Mouse (Mus musculus): ENCODE results near the gene Agap2. TPM values are rescaled to one million over a fixed set of nuclear protein-coding genes. Genes with fewer than 3 reads are reported as not detected.

Gene Agap2
- polyA plus RNA-seq, 1 experiment from 2014 or later: 4.0 TPM

DNA sequence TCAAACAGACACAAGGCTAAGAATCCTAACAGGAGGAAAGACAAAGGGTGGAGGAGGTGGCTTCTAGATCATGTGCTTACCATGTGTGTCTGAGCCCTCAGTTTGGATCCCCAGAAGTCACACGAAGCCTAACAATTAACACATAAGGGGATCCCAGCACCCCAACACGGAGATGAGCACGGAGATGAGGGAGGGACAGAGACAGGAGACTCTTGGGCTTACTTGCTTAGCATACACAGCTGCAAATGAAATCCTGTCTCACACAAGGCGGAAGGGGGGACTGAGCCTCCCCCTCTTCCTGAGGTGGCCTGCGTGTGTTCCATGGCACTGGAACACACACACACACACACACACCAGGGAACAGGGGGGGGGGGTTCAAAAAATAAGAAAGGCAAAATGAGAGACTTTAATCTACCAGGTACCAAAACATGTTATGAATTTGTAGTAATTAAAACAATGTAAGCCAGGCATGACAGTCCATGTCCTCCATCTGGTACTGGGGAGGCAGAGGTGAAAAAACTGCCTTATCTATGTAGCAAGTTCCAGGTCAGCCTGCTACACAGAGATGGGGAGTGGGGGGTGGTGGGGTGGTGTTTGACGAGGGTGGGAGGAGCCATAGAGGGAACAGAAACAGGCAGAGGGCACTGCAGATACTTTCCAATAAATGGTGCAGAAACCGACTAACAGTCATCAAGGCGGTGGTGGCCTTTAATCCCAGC is 60.2 kb downstream of the Agap2 start:
- Histone ChIP-seq H3K27me3 (no peaks in the 10 kb centered on the region), H3K9ac (no peak overlapping the region), H3K4me1 (replicated peaks) (no peaks in the 10 kb centered on the region), H3K4me2 (no peak overlapping the region), H3K4me3 (no peak overlapping the region), H3K36me3 (no peaks in the 10 kb centered on the region), H3K9me3 (no peaks in the 10 kb centered on the region), H3K27ac (replicated peaks) (no peak overlapping the region)
- 64% methylated on average over 8 of the region's 8 CpGs for WGBS
- no peak for ATAC-seq (ENCODE audit: low FRiP score, low read depth)

DNA sequence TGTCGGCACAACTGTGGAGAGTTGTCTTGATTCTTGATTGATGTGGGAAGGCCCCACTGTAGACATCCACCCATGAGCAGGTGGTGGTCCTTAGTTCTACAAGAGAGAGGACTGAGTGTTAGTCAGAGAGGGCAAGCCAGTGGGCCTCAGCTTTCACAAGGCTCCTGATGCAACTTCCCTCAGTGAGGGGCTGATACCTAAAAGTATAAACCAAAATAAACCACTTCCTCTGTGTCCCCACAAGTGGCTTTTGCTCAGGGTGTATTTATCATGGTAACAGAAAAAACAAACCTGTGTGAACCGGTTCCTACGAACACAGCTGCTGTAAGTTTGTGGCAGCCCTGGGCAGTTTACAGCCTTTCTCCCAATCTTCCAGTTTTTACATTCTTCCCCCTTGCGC is 61.4 kb downstream of the Agap2 start:
- Histone ChIP-seq H3K4me2 (no peak overlapping the region), H3K4me1 (replicated peaks) (no peaks in the 10 kb centered on the region), H3K9me3 (no peaks in the 10 kb centered on the region), H3K9ac (no peak overlapping the region), H3K4me3 (no peak overlapping the region), H3K36me3 (no peaks in the 10 kb centered on the region), H3K27me3 (no peaks in the 10 kb centered on the region), H3K27ac (replicated peaks) (no peak overlapping the region)
- no peak for ATAC-seq (ENCODE audit: low FRiP score, low read depth)
- 88% methylated on average over 4 of the region's 4 CpGs for WGBS

DNA sequence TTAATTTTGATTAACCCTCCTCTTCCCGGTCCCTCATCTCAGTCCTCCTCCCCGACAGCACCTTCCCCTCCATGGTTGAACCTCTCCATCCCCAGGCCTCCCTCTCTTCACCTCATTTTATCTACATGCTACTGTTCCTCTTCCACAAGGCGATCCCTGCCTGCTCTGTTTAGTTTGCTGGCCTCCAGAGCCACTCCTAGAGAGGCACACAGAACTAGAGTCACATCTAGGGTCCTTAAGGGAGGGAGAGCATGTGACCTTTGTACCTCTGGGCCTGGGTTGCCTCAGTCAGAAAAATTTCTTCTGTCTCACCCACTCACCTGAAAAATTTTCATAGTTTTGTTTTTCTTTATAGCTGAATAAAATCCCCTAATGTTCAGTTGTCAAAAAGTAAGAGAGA is 62.8 kb downstream of the Agap2 start:
- Histone ChIP-seq H3K4me2 (no peak overlapping the region), H3K4me1 (replicated peaks) (no peaks in the 10 kb centered on the region), H3K4me3 (no peak overlapping the region), H3K9ac (no peak overlapping the region), H3K27me3 (no peaks in the 10 kb centered on the region), H3K36me3 (no peaks in the 10 kb centered on the region), H3K27ac (replicated peaks) (no peak overlapping the region), H3K9me3 (no peaks in the 10 kb centered on the region)
- ATAC-seq (ENCODE audit: low FRiP score, low read depth): no peak
- 79% methylated on average over 3 of the region's 3 CpGs for WGBS

DNA sequence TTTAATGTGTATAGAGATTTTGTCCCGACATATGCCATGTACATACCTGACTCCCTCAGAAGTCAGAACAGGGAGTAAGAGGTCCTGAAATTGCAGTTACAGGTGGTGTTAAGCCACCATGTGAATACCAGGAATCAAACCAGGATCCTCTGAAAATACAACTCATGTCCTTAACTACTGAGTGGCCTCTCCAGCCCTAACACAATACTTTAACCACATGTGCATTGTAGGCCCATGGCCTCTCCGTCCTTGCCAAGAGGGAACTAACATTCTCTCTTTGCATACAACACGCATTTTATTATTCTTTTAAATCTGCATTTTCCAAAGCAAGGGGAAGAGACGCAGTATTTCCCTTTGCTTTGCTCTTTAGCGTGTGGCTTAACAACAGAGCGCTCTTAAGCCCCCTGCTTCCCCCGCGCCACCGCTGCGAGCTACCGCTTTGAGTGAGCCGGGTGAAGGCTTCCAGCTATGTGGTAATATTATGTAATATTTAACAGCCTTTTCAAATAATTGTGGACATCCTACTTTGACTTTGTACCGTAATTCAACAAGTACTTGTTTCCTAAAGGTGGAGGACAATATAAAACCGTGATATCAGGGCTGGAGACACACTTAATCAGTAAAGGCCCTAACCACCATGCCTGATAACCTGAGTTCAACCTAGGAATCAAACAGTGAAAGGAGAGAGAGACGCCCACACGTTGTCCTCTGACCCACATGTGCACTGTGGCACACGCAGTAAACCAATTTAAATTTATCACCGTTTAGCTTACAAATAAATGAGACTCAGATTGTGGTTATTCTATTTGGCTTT is 63.5 kb downstream of the Agap2 start:
- 91% methylated on average over 18 of the region's 18 CpGs for WGBS
- Histone ChIP-seq H3K9me3 (no peaks in the 10 kb centered on the region), H3K9ac (no peak overlapping the region), H3K27ac (replicated peaks) (no peak overlapping the region), H3K4me1 (replicated peaks) (no peaks in the 10 kb centered on the region), H3K4me3 (no peak overlapping the region), H3K36me3 (no peaks in the 10 kb centered on the region), H3K4me2 (no peak overlapping the region), H3K27me3 (no peaks in the 10 kb centered on the region)
- ATAC-seq (ENCODE audit: low FRiP score, low read depth): no peak

DNA sequence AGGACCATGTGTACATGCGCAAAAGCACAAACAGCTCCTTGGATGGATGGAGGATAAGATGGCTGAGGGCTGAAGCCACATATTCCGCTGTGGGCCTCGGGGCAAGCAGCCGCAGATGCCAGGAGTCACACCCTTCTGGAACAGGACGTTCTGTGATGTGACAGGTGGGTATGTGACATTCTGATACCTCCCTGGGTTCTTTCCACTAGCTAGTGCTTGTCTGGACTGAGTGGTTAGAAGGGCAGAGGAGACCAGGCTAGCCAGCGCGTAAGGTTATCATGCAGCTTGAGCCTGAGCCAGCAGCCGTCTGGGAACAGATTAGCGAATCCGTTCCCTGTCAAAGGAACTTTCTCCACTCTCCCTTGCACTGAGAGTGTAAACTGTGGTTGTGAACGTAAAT is 65.9 kb downstream of the Agap2 start:
- WGBS: 92% methylated on average over 11 of the region's 11 CpGs
- Histone ChIP-seq H3K9ac (no peak overlapping the region), H3K4me1 (replicated peaks) (no peaks in the 10 kb centered on the region), H3K9me3 (no peaks in the 10 kb centered on the region), H3K4me3 (no peak overlapping the region), H3K4me2 (no peak overlapping the region), H3K36me3 (no peaks in the 10 kb centered on the region), H3K27me3 (no peaks in the 10 kb centered on the region), H3K27ac (replicated peaks) (no peak overlapping the region)
- no peak for ATAC-seq (ENCODE audit: low FRiP score, low read depth)

DNA sequence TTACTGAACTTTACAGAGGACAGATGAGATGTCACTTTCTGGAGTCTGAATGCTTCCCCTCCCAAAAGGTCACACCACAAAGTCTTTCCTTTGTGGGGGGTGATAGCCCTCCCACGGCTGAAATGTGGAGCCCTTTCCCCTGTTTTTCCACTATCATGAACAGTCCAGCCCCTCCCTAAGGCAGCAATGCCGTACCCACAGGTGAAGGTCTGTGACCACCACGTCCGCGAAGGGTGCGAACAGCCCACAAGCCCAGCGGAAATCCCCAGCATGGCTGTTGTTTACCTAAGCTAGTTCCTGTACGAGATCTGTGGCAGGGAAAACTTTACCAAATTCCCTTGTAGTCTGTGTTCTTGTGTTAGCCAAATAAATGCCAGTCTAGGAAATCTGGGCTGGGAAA is 66.4 kb downstream of the Agap2 start:
- no peak for ATAC-seq (ENCODE audit: low FRiP score, low read depth)
- 85% methylated on average over 8 of the region's 8 CpGs for WGBS
- H3K36me3 ChIP-seq: no peaks in the 10 kb centered on the region
- H3K27me3 ChIP-seq: no peaks in the 10 kb centered on the region
- no peak overlapping the region for H3K27ac ChIP-seq (replicated peaks)
- no peaks in the 10 kb centered on the region for H3K9me3 ChIP-seq
- no peak overlapping the region for H3K9ac ChIP-seq
- no peaks in the 10 kb centered on the region for H3K4me1 ChIP-seq (replicated peaks)
- no peak overlapping the region for H3K4me3 ChIP-seq
- H3K4me2 ChIP-seq: no peak overlapping the region

Other genes starting within 250 kb of the Agap2 start
- gene Atp23, start 173.9 kb upstream of the Agap2 start, polyA plus RNA-seq (2015; fragmentation: Nextera tagmentation; extraction: Ambion mirVana): 14.0 and 15.4 TPM in 2 replicates
- 19.0 and 19.4 TPM in 2 replicates for gene Ctdsp2, start 96.6 kb upstream of the Agap2 start, polyA plus RNA-seq (2015; fragmentation: Nextera tagmentation; extraction: Ambion mirVana)
- 4.2 and 11.6 TPM in 2 replicates for gene Avil, start 74.6 kb upstream of the Agap2 start, polyA plus RNA-seq (2015; fragmentation: Nextera tagmentation; extraction: Ambion mirVana)
- 61.6 and 64.7 TPM in 2 replicates for gene Tsfm, start 44.4 kb upstream of the Agap2 start, polyA plus RNA-seq (2015; fragmentation: Nextera tagmentation; extraction: Ambion mirVana)
- 22.8 and 25.1 TPM in 2 replicates for gene Mettl1, start 33.9 kb upstream of the Agap2 start, polyA plus RNA-seq (2015; fragmentation: Nextera tagmentation; extraction: Ambion mirVana)
- gene Eef1akmt3, start 33.8 kb upstream of the Agap2 start, polyA plus RNA-seq (2015; fragmentation: Nextera tagmentation; extraction: Ambion mirVana): 0.14 and 0.22 TPM in 2 replicates
- 0.21 and 0.26 TPM in 2 replicates for gene Cyp27b1, start 27.0 kb upstream of the Agap2 start, polyA plus RNA-seq (2015; fragmentation: Nextera tagmentation; extraction: Ambion mirVana)
- 7.3 and 8.4 TPM in 2 replicates for gene March9, start 15.1 kb upstream of the Agap2 start, polyA plus RNA-seq (2015; fragmentation: Nextera tagmentation; extraction: Ambion mirVana)
- 743 and 831 TPM in 2 replicates for gene Cdk4, start 11.8 kb upstream of the Agap2 start, polyA plus RNA-seq (2015; fragmentation: Nextera tagmentation; extraction: Ambion mirVana)
- gene Tspan31, start 5.0 kb upstream of the Agap2 start, polyA plus RNA-seq (2015; fragmentation: Nextera tagmentation; extraction: Ambion mirVana): 120 and 123 TPM in 2 replicates
- gene Os9, start 45.8 kb downstream of the Agap2 start, polyA plus RNA-seq (2015; fragmentation: Nextera tagmentation; extraction: Ambion mirVana): 125 and 130 TPM in 2 replicates
- 54.0 and 74.6 TPM in 2 replicates for gene B4galnt1, start 89.9 kb downstream of the Agap2 start, polyA plus RNA-seq (2015; fragmentation: Nextera tagmentation; extraction: Ambion mirVana)
- gene Slc26a10, start 105.4 kb downstream of the Agap2 start, polyA plus RNA-seq (2015; fragmentation: Nextera tagmentation; extraction: Ambion mirVana): 0.91 and 1.0 TPM in 2 replicates
- 27.3 and 30.3 TPM in 2 replicates for gene Arhgef25, start 114.8 kb downstream of the Agap2 start, polyA plus RNA-seq (2015; fragmentation: Nextera tagmentation; extraction: Ambion mirVana)
- gene Dtx3, start 120.4 kb downstream of the Agap2 start, polyA plus RNA-seq (2015; fragmentation: Nextera tagmentation; extraction: Ambion mirVana): 240 and 266 TPM in 2 replicates
- gene Pip4k2c, start 136.3 kb downstream of the Agap2 start, polyA plus RNA-seq (2015; fragmentation: Nextera tagmentation; extraction: Ambion mirVana): 19.1 and 19.6 TPM in 2 replicates
- gene Kif5a, start 188.1 kb downstream of the Agap2 start, polyA plus RNA-seq (2015; fragmentation: Nextera tagmentation; extraction: Ambion mirVana): 110 and 114 TPM in 2 replicates
- 336 and 350 TPM in 2 replicates for gene Dctn2, start 191.1 kb downstream of the Agap2 start, polyA plus RNA-seq (2015; fragmentation: Nextera tagmentation; extraction: Ambion mirVana)
- 16.1 and 17.5 TPM in 2 replicates for gene Mbd6, start 213.7 kb downstream of the Agap2 start, polyA plus RNA-seq (2015; fragmentation: Nextera tagmentation; extraction: Ambion mirVana)
- gene Mars, start 236.5 kb downstream of the Agap2 start, polyA plus RNA-seq (2015; fragmentation: Nextera tagmentation; extraction: Ambion mirVana): 115 and 118 TPM in 2 replicates
- gene Arhgap9, start 246.7 kb downstream of the Agap2 start, polyA plus RNA-seq (2015; fragmentation: Nextera tagmentation; extraction: Ambion mirVana): 0.86 and 1.5 TPM in 2 replicates